Mouse (Mus musculus) kidney, embryonic 14.5 days (tissue): ENCODE data around the gene Ahnak2. TPM values are rescaled to one million over a fixed set of nuclear protein-coding genes. Genes with fewer than 3 reads are reported as not detected.

ENCODE experiments used
- ATAC-seq: fragments of 200-750 bp; cut with Nextera tagmentation; 2 replicates; pipeline ENCODE4 v1.8.0; 2017; ENCODE audit warnings: moderate number of reproducible peaks, mild to moderate bottlenecking, moderate TSS enrichment, moderate library complexity; ENCODE audit not compliant: low FRiP score, low TSS enrichment
- H3K27ac ChIP-seq: fragments of 300-500 bp; sonication (generic); 2 replicates; pipeline ENCODE4 v1.5.1; 2014; ENCODE audit warnings: low read depth, mild to moderate bottlenecking, low read length, moderate library complexity, mixed read lengths
- H3K27me3 ChIP-seq: fragments of 300-500 bp; sonication (generic); 2 replicates; pipeline ENCODE4 v1.6.1; 2014; ENCODE audit warnings: mild to moderate bottlenecking, low read length; ENCODE audit not compliant: control insufficient read depth, insufficient read depth
- H3K36me3 ChIP-seq: fragments of 300-500 bp; sonication (generic); 2 replicates; pipeline ENCODE4 v1.6.1; 2014; ENCODE audit warnings: low read length, mixed read lengths; ENCODE audit not compliant: control insufficient read depth, insufficient read depth
- H3K4me1 ChIP-seq: fragments of 300-500 bp; sonication (generic); 2 replicates; pipeline ENCODE4 v1.6.1; 2014; ENCODE audit warnings: low read length, mixed read lengths; ENCODE audit not compliant: control insufficient read depth, insufficient read depth
- H3K4me2 ChIP-seq: fragments of 300-500 bp; sonication (generic); replicated peaks from 2 replicates; pipeline ENCODE4 v1.6.1; 2014; ENCODE audit warnings: low read depth, mild to moderate bottlenecking, low read length
- H3K4me3 ChIP-seq: fragments of 300-500 bp; sonication (generic); 2 replicates; pipeline ENCODE4 v1.5.1; 2014; ENCODE audit warnings: mild to moderate bottlenecking, low read length
- H3K9ac ChIP-seq: fragments of 300-500 bp; sonication (generic); 2 replicates; pipeline ENCODE4 v1.6.1; 2014; ENCODE audit warnings: low read depth, mild to moderate bottlenecking, low read length, moderate library complexity
- H3K9me3 ChIP-seq: fragments of 300-500 bp; sonication (generic); 2 replicates; pipeline ENCODE4 v1.6.1; 2016; ENCODE audit warnings: low read length; ENCODE audit not compliant: control insufficient read depth
- WGBS: fragments of 180-500 bp; shearing (Covaris S2); extraction: QIAGEN DNeasy Blood & Tissue Kit; methylation state at CpG from one replicate; pipeline ENCODE4 v1.1.7; 2014; 5-methylcytosine and 5-hydroxymethylcytosine counted together
- microRNA-seq: library from miRNA; unstranded; fragments of <30 nt; microRNA quantifications from one replicate; pipeline ENCODE4, GENCODE M21; 2016
- polyA plus RNA-seq: library from polyadenylated mRNA; unstranded; fragments of >200 nt; fragmentation: Nextera tagmentation; extraction: Ambion mirVana; gene quantifications from 2 replicates; pipeline ENCODE4 v1.2.1, GENCODE M21; 2014

Ahnak2 gene
- polyA plus RNA-seq, 1 experiment from 2014 or later, result 0.53 TPM

- 0 out of 2 replicates have a peak, but pooled peaks cover 4% of the 10 kb centered on the region for H3K4me1 ChIP-seq
- peaks cover 30% of the 10 kb centered on the region for H3K36me3 ChIP-seq
- 57% methylated on average over 14 of the region's 14 CpGs for WGBS
- no peak overlapping the region for H3K9ac ChIP-seq
- no peaks in the 10 kb centered on the region for H3K9me3 ChIP-seq
- no peaks in the 10 kb centered on the region for H3K27me3 ChIP-seq
- ATAC-seq, result no peak
- H3K4me2 ChIP-seq, result no peak overlapping the region
- H3K4me3 ChIP-seq, result no peak overlapping the region
- no peak overlapping the region for H3K27ac ChIP-seq
Measured at GRCm38 (mm10) chr12:112730808-112731207, 71.6 kb downstream of the Ahnak2 start.

GRCm38 (mm10) chr12:112727801-112728200, 74.7 kb downstream of the Ahnak2 start:
- Histone ChIP-seq H3K4me3 (no peak overlapping the region), H3K27ac (no peak overlapping the region), H3K27me3 (0 out of 2 replicates have a peak, but pooled peaks cover 3% of the 10 kb centered on the region), H3K9ac (no peak overlapping the region), H3K36me3 (peaks cover 10% of the 10 kb centered on the region), H3K4me1 (peaks cover 17% of the 10 kb centered on the region), H3K9me3 (no peaks in the 10 kb centered on the region), H3K4me2 (no peak overlapping the region)
- WGBS, result 79% methylated on average over 8 of the region's 8 CpGs
- ATAC-seq, result no peak

GRCm38 (mm10) chr12:112724077-112724805, 78.2 kb downstream of the Ahnak2 start:
- Histone ChIP-seq H3K27me3 (0 out of 2 replicates have a peak, but pooled peaks cover 3% of the 10 kb centered on the region), H3K4me1 (peaks cover 31% of the 10 kb centered on the region), H3K4me2 (no peak overlapping the region), H3K36me3 (no peaks in the 10 kb centered on the region; the same call in 1 of the 2 replicates), H3K9me3 (no peaks in the 10 kb centered on the region), H3K4me3 (no peak overlapping the region), H3K9ac (no peak overlapping the region), H3K27ac (no peak overlapping the region)
- ATAC-seq, result 0 out of 2 replicates have a peak, but pooled peaks have one; percentile 22
- WGBS, result 78% methylated on average over 11 of the region's 11 CpGs

- WGBS, result 91% methylated on average over 6 of the region's 6 CpGs
- H3K4me2 ChIP-seq, result peak overlapping the region; percentile 82
- no peaks in the 10 kb centered on the region for H3K9me3 ChIP-seq
- peaks cover 31% of the 10 kb centered on the region for H3K4me1 ChIP-seq
- peak overlapping the region; percentile 72 for H3K4me3 ChIP-seq
- no peaks in the 10 kb centered on the region; the same call in 1 of the 2 replicates for H3K36me3 ChIP-seq
- H3K9ac ChIP-seq, result peak overlapping the region; percentile 12; the same call in 1 of the 2 replicates
- no peak overlapping the region for H3K27ac ChIP-seq
- 0 out of 2 replicates have a peak, but pooled peaks cover 3% of the 10 kb centered on the region for H3K27me3 ChIP-seq
- ATAC-seq, result no peak
Measured at GRCm38 (mm10) chr12:112723445-112723844, 79.0 kb downstream of the Ahnak2 start.

- peak; percentile 8; the same call in 1 of the 2 replicates for ATAC-seq
- H3K4me3 ChIP-seq, result peak overlapping the region; percentile 72
- peak overlapping the region; percentile 82 for H3K4me2 ChIP-seq
- H3K9ac ChIP-seq, result peak overlapping the region; percentile 70; the same call in 1 of the 2 replicates
- peaks cover 31% of the 10 kb centered on the region for H3K4me1 ChIP-seq
- H3K36me3 ChIP-seq, result no peaks in the 10 kb centered on the region; the same call in 1 of the 2 replicates
- H3K27ac ChIP-seq, result no peak overlapping the region
- no peaks in the 10 kb centered on the region for H3K9me3 ChIP-seq
- H3K27me3 ChIP-seq, result 0 out of 2 replicates have a peak, but pooled peaks cover 3% of the 10 kb centered on the region
- 14% methylated on average over 5 of the region's 5 CpGs for WGBS
Measured at GRCm38 (mm10) chr12:112723028-112723330, 79.5 kb downstream of the Ahnak2 start.

GRCm38 (mm10) chr12:112722240-112723027, 80.0 kb downstream of the Ahnak2 start:
- H3K27me3 ChIP-seq, result 0 out of 2 replicates have a peak, but pooled peaks cover 3% of the 10 kb centered on the region
- no peaks in the 10 kb centered on the region for H3K9me3 ChIP-seq
- H3K4me1 ChIP-seq, result peaks cover 31% of the 10 kb centered on the region
- peak overlapping the region; percentile 72 for H3K4me3 ChIP-seq
- no peaks in the 10 kb centered on the region; the same call in 1 of the 2 replicates for H3K36me3 ChIP-seq
- H3K27ac ChIP-seq, result peak overlapping the region; percentile 57; the same call in 1 of the 2 replicates
- peak overlapping the region; percentile 70 for H3K9ac ChIP-seq
- ATAC-seq, result peak; percentile 36
- under 1% methylated on average over 52 of the region's 75 CpGs for WGBS
- peak overlapping the region; percentile 82 for H3K4me2 ChIP-seq

Small RNAs within 50 kb of the gene (microRNA-seq; reads per million reads assigned to microRNA genes)
- not detected for gene Mir6940

Other genes starting within 250 kb of the Ahnak2 start
- gene Inf2, start 213.9 kb downstream of the Ahnak2 start, polyA plus RNA-seq, result 4.7 and 5.8 TPM in 2 replicates
- 8.0 and 9.3 TPM in 2 replicates for gene Adssl1, start 182.6 kb downstream of the Ahnak2 start, polyA plus RNA-seq
- gene Siva1, start 158.0 kb downstream of the Ahnak2 start, polyA plus RNA-seq, result 314 and 362 TPM in 2 replicates
- 50.8 and 58.5 TPM in 2 replicates for gene Akt1, start 127.8 kb downstream of the Ahnak2 start, polyA plus RNA-seq
- 3.8 and 5.7 TPM in 2 replicates for gene Zbtb42, start 123.8 kb downstream of the Ahnak2 start, polyA plus RNA-seq
- 11.5 and 15.1 TPM in 2 replicates for gene Cep170b, start 82.2 kb downstream of the Ahnak2 start, polyA plus RNA-seq
- gene Pld4, start 42.0 kb downstream of the Ahnak2 start, polyA plus RNA-seq, result 4.8 and 7.8 TPM in 2 replicates
- 8.5 and 8.9 TPM in 2 replicates for gene Clba1, start 6.3 kb upstream of the Ahnak2 start, polyA plus RNA-seq
- 117 and 148 TPM in 2 replicates for gene Cdca4, start 26.8 kb upstream of the Ahnak2 start, polyA plus RNA-seq
- gene Gpr132, start 65.6 kb upstream of the Ahnak2 start, polyA plus RNA-seq, result 0.14 and 0.27 TPM in 2 replicates
- gene Jag2, start 127.1 kb upstream of the Ahnak2 start, polyA plus RNA-seq, result 2.3 and 2.9 TPM in 2 replicates
- 101 and 102 TPM in 2 replicates for gene Nudt14, start 139.5 kb upstream of the Ahnak2 start, polyA plus RNA-seq
- gene Btbd6, start 173.8 kb upstream of the Ahnak2 start, polyA plus RNA-seq, result 22.3 and 23.1 TPM in 2 replicates
- 38.2 and 75.6 TPM in 2 replicates for gene Brf1, start 198.0 kb upstream of the Ahnak2 start, polyA plus RNA-seq
- gene Pacs2, start 211.9 kb upstream of the Ahnak2 start, polyA plus RNA-seq, result 12.6 and 14.6 TPM in 2 replicates